ENCODE assay signal across 27 mouse cellular contexts in the genomic region with DNA sequence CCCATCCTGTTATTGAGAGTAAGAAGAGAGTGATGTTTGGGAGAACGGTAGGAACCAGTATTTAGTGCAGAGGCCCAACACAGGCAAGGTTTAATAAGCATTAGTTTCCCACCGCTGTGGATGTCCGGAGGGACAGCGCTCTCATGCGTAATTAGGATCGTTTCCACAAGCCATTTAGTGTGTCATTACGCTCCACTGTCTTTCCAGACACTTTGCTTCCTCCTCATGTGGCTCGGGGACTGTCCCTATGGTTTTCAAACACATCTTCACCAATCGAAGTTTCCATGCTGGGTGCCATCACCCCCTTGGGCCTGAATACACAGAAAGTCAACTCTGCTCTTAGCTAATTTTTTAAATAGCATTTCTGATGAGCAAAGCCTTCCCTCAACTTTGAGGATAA. TPM values are rescaled to one million over a fixed set of nuclear protein-coding genes. Genes with fewer than 3 reads are reported as not detected.
DNase-seq lines count a peak whose midpoint lies in the region; ATAC-seq and TF ChIP-seq lines count a peak whose summit lies in the region.
"Had no signal": no experiment of that assay in that cellular context is flagged by ENCODE, and none has a peak within 500 bp of the region (broad histone marks: within the 10 kb centered on the region; RNA-seq: fewer than 3 reads in every experiment).

No protein-coding gene starts in this region.

- H3K9me3 ChIP-seq in megakaryocyte, embryonic 14.5 days: no peaks in the 10 kb centered on the region
- no peaks in the 10 kb centered on the region for H3K9me3 ChIP-seq in kidney, embryonic 16.5 days (ENCODE audit: low read length)
- H3K9me3 ChIP-seq: forebrain, embryonic 13.5 days; intestine, embryonic 15.5 days; limb, embryonic 13.5 days; liver, embryonic 12.5 days; neural tube, embryonic 12.5 days had no signal

- no peak for TF ChIP-seq CTCF in brain, embryonic 14.5 days (IDR thresholded peaks at IDR 0.05; ENCODE audit: borderline replicate concordance, extremely low read depth, insufficient read depth, insufficient read length)

- H3K4me3 ChIP-seq in megakaryocyte, embryonic 14.5 days (replicated peaks): peak overlapping the region; percentile 88
- no peak overlapping the region for H3K4me3 ChIP-seq in kidney, embryonic 16.5 days (ENCODE audit: low read length)
- H3K4me3 ChIP-seq: forebrain, embryonic 13.5 days; intestine, embryonic 15.5 days; limb, embryonic 13.5 days; liver, embryonic 12.5 days; neural tube, embryonic 12.5 days had no signal

- no peak overlapping the region for H3K27ac ChIP-seq in kidney, embryonic 16.5 days (ENCODE audit: low read length)
- H3K27ac ChIP-seq: forebrain, embryonic 13.5 days; intestine, embryonic 15.5 days; kidney, postnatal 0 days; limb, embryonic 13.5 days; liver, embryonic 12.5 days; neural tube, embryonic 12.5 days had no signal

- peak; percentile 6 for DNase-seq in brain, embryonic 14.5 days (ENCODE audit: low read depth)
- no peak for DNase-seq in right cerebral cortex, postnatal 4 days
- no peak for DNase-seq in liver
- DNase-seq: adrenal gland, adult 2 months; adrenal gland, postnatal 36 days; cerebellum, adult 8-10 months; cerebellum, postnatal 25 days; gastrocnemius, postnatal 10 days; heart, postnatal 14 days; kidney, adult 2 months; liver, postnatal 0 days; lung, postnatal 4 days; midbrain, embryonic 14.5 days; right cerebral cortex, postnatal 14 days; thymus, postnatal 25 days had no signal

- TF ChIP-seq POLR2A in brain, embryonic 14.5 days (IDR thresholded peaks at IDR 0.05; ENCODE audit: borderline replicate concordance, extremely low read depth, insufficient read depth, insufficient read length, poor library complexity, severe bottlenecking): no peak

- no peak overlapping the region for H3K4me2 ChIP-seq in kidney, embryonic 16.5 days (replicated peaks; ENCODE audit: low read depth, low read length)
- H3K4me2 ChIP-seq: forebrain, embryonic 13.5 days; intestine, embryonic 15.5 days; limb, embryonic 13.5 days; liver, embryonic 12.5 days; neural tube, embryonic 12.5 days had no signal

- H3K27me3 ChIP-seq in megakaryocyte, embryonic 14.5 days (replicated peaks): no peaks in the 10 kb centered on the region
- H3K27me3 ChIP-seq in kidney, embryonic 16.5 days (ENCODE audit: insufficient read depth, low read length): no peaks in the 10 kb centered on the region
- H3K27me3 ChIP-seq: forebrain, embryonic 13.5 days; intestine, embryonic 15.5 days; limb, embryonic 13.5 days; liver, embryonic 12.5 days; neural tube, embryonic 12.5 days had no signal

- peaks cover 99% of the 10 kb centered on the region for H3K4me1 ChIP-seq in megakaryocyte, embryonic 14.5 days
- peaks cover 20% of the 10 kb centered on the region for H3K4me1 ChIP-seq in kidney, embryonic 16.5 days (ENCODE audit: insufficient read depth, low read length)

- H3K36me3 ChIP-seq in megakaryocyte, embryonic 14.5 days (replicated peaks; ENCODE audit: low read length): peaks cover 76% of the 10 kb centered on the region
- no peaks in the 10 kb centered on the region for H3K36me3 ChIP-seq in kidney, embryonic 16.5 days (ENCODE audit: insufficient read depth, low read length)
- H3K36me3 ChIP-seq: intestine, embryonic 15.5 days; limb, embryonic 13.5 days; neural tube, embryonic 12.5 days had no signal

- H3K9ac ChIP-seq in kidney, embryonic 16.5 days (replicated peaks; ENCODE audit: low read length): no peak overlapping the region
- H3K9ac ChIP-seq: forebrain, embryonic 13.5 days; intestine, embryonic 15.5 days; limb, embryonic 13.5 days; liver, embryonic 12.5 days; liver, postnatal 0 days; neural tube, embryonic 12.5 days had no signal

- WGBS in kidney, embryonic 16.5 days: 51% methylated on average over 9 of the region's 9 CpGs

- no peak for ATAC-seq in megakaryocyte, adult 5-6 weeks (ENCODE audit: poor library complexity, severe bottlenecking)
- peak; percentile 53 for ATAC-seq in CD4-positive, CD25-positive, alpha-beta regulatory T cell, adult 4 months
- ATAC-seq in kidney, embryonic 16.5 days (ENCODE audit: low FRiP score, low TSS enrichment): no peak
- ATAC-seq: forebrain, embryonic 13.5 days; hindbrain, embryonic 16.5 days; intestine, embryonic 15.5 days; liver, embryonic 12.5 days; liver, postnatal 0 days; lung, postnatal 0 days had no signal

RNA-seq across cellular contexts. Expression of a gene that starts 7.9 kb away (rescaled TPM):
- 45.4 and 67.9 TPM in 2 replicates for polyA plus RNA-seq in megakaryocyte, embryonic 14.5 days (2012; ENCODE audit: insufficient read depth, low replicate concordance)
- 20.1 and 20.2 TPM in 2 replicates for total RNA-seq in megakaryocyte, adult 5-6 weeks (2015)
- 37.8 and 40.9 TPM in 2 replicates for total RNA-seq in megakaryocyte, adult 5-6 weeks (2017)
- polyA plus RNA-seq in CD4-positive, CD25-positive, alpha-beta regulatory T cell, adult 4 months (2017; shearing (Covaris generic)): 1 to 10 TPM; 7.2 to 8.0 TPM
- 41.6 and 58.5 TPM in 2 replicates for polyA plus RNA-seq in brain, embryonic 14.5 days (2012; rRNA removed)
- 17.0 and 19.1 TPM in 2 replicates for polyA plus RNA-seq in kidney, embryonic 16.5 days (2015; fragmentation: Nextera tagmentation; extraction: Ambion mirVana)

RNA-seq across cellular contexts. Expression of a gene that starts 21.0 kb away (rescaled TPM):
- 95.5 and 547 TPM in 2 replicates for polyA plus RNA-seq in megakaryocyte, embryonic 14.5 days (2012; ENCODE audit: insufficient read depth, low replicate concordance)
- 1,545 and 1,566 TPM in 2 replicates for total RNA-seq in megakaryocyte, adult 5-6 weeks (2015)
- total RNA-seq in megakaryocyte, adult 5-6 weeks (2017): 945 and 954 TPM in 2 replicates
- polyA plus RNA-seq in CD4-positive, CD25-positive, alpha-beta regulatory T cell, adult 4 months (2017; shearing (Covaris generic)): 1,000 to 10,000 TPM; 1,708 to 1,898 TPM
- polyA plus RNA-seq in brain, embryonic 14.5 days (2012; rRNA removed): 622 and 680 TPM in 2 replicates
- polyA plus RNA-seq in kidney, embryonic 16.5 days (2015; fragmentation: Nextera tagmentation; extraction: Ambion mirVana): 575 and 586 TPM in 2 replicates

RNA-seq across cellular contexts. Expression of a gene that starts 36.8 kb away (rescaled TPM):
- 8.6 and 14.0 TPM in 2 replicates for polyA plus RNA-seq in megakaryocyte, embryonic 14.5 days (2012; ENCODE audit: insufficient read depth, low replicate concordance)
- total RNA-seq in megakaryocyte, adult 5-6 weeks (2015): 12.0 and 17.0 TPM in 2 replicates
- 8.6 and 15.2 TPM in 2 replicates for total RNA-seq in megakaryocyte, adult 5-6 weeks (2017)
- 1 to 10 TPM; 8.8 to 9.8 TPM for polyA plus RNA-seq in CD4-positive, CD25-positive, alpha-beta regulatory T cell, adult 4 months (2017; shearing (Covaris generic))
- 60.2 and 75.7 TPM in 2 replicates for polyA plus RNA-seq in brain, embryonic 14.5 days (2012; rRNA removed)
- 3.8 and 4.5 TPM in 2 replicates for polyA plus RNA-seq in kidney, embryonic 16.5 days (2015; fragmentation: Nextera tagmentation; extraction: Ambion mirVana)
